In the genomic region with DNA sequence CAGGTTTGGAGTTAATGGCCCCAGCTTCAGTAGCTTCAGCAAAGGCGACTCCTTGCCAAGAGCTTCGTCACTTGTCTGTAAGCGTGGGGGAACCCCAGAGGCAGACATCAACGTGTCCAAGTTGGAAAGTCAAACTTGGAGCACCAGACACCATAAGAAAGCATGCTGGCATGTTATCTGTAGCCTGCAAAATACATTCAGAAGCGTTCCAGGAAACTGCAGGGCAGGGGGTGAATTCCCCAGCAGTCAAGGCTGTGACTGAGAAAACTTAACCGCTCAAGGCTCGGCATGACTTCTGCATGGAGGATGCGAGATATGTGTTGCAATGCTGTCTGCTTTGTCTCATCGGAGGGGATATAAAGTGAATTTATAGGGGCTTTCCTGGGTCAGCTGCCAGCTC, we compare ENCODE assay signal across 8 mouse cellular contexts.
DNase-seq lines count a peak whose midpoint lies in the region; ATAC-seq and TF ChIP-seq lines count a peak whose summit lies in the region.

No protein-coding gene starts in this region.

- TF ChIP-seq CTCF in cerebellum, adult 2 months (IDR thresholded peaks at IDR 0.05; ENCODE audit: borderline replicate concordance, insufficient read depth, low read depth, low read length), result no peak

- TF ChIP-seq POLR2A in cerebellum, adult 2 months (IDR thresholded peaks at IDR 0.05; ENCODE audit: borderline replicate concordance, insufficient read depth, low read length), result no peak

- ATAC-seq in erythroblast, adult 5-6 weeks (replicated peaks; ENCODE audit: low FRiP score, poor library complexity, severe bottlenecking), result no peak

- H3K27me3 ChIP-seq in cerebellum, adult 2 months (ENCODE audit: control insufficient read depth, insufficient read depth, low read length), result no peaks in the 10 kb centered on the region; the same call in 1 of the 2 replicates

- DNase-seq in gastrocnemius, adult 18-20 months (ENCODE audit: low spot score), result peak; percentile 8
- no peak for DNase-seq in gastrocnemius, adult 8-10 months (ENCODE audit: low spot score in 2 of 2)
- peak; percentile 17 for DNase-seq in ovary, adult 18-20 months (ENCODE audit: low spot score)
- DNase-seq in ovary, postnatal 10 days (ENCODE audit: low spot score), result no peak
- DNase-seq in kidney, postnatal 4 days, result peak; percentile 44 to 61
- no peak for DNase-seq in cerebellum, adult 2 months
- no peak for DNase-seq in layer of hippocampus, adult 9-10 months (ENCODE audit: low spot score)

- H3K4me1 ChIP-seq in cerebellum, adult 2 months (ENCODE audit: control insufficient read depth, insufficient read depth, low read length), result peaks cover 5% of the 10 kb centered on the region; the same call in 1 of the 2 replicates

- no peak overlapping the region for H3K27ac ChIP-seq in cerebellum, adult 2 months (ENCODE audit: insufficient read depth, low read length)

- WGBS in cerebellum, adult 2 months, result 19% methylated on average over 9 of the region's 9 CpGs

- no peak overlapping the region for H3K4me3 ChIP-seq in cerebellum, adult 2 months (replicated peaks; ENCODE audit: insufficient read depth, low read depth, low read length)

Comparison
In these comparisons a context has a peak if more than half of its experiments do, and no peak if none do; other contexts are left out.
1. DNase-seq: peak in gastrocnemius, adult 18-20 months (single experiment), ovary, adult 18-20 months (single experiment) and kidney, postnatal 4 days (2 of 2); none in gastrocnemius, adult 8-10 months (0 of 2), ovary, postnatal 10 days (single experiment), cerebellum, adult 2 months (0 of 2) and layer of hippocampus, adult 9-10 months (single experiment).